ENCODE assay signal across 10 mouse cellular contexts in genomic region chr11:115904231-115904955, GRCm38 (mm10). TPM values are rescaled to one million over a fixed set of nuclear protein-coding genes. Genes with fewer than 3 reads are reported as not detected.
DNase-seq lines count a peak whose midpoint lies in the region; ATAC-seq and TF ChIP-seq lines count a peak whose summit lies in the region.
"Had no signal": no experiment of that assay in that cellular context is flagged by ENCODE, and none has a peak within 500 bp of the region (broad histone marks: within the 10 kb centered on the region; RNA-seq: fewer than 3 reads in every experiment).

No protein-coding gene starts in this region.

- no peaks in the 10 kb centered on the region for H3K9me3 ChIP-seq in hindbrain, embryonic 10.5 days
- H3K9me3 ChIP-seq in hindbrain, postnatal 0 days (ENCODE audit: low read length), result no peaks in the 10 kb centered on the region
- H3K9me3 ChIP-seq in MEL (replicated peaks; ENCODE audit: insufficient read depth, low read length), result no peaks in the 10 kb centered on the region
- no peaks in the 10 kb centered on the region for H3K9me3 ChIP-seq in liver, embryonic 12.5 days (replicated peaks)

- H3K4me3 ChIP-seq in hindbrain, embryonic 10.5 days, result no peak overlapping the region
- H3K4me3 ChIP-seq in hindbrain, postnatal 0 days (ENCODE audit: low read length), result no peak overlapping the region
- H3K4me3 ChIP-seq in MEL (ENCODE audit: control insufficient read depth in 1 of 2, insufficient read depth in 1 of 2, low read depth in 2 of 2, low read length in 2 of 2), result no peak overlapping the region
- H3K4me3 ChIP-seq in liver, embryonic 12.5 days, result peak overlapping the region; percentile 69

- WGBS in hindbrain, embryonic 10.5 days, result 71% methylated on average over 8 of the region's 8 CpGs
- WGBS in hindbrain, postnatal 0 days, result 82% methylated on average over 8 of the region's 8 CpGs
- 46% methylated on average over 8 of the region's 8 CpGs for WGBS in liver, embryonic 12.5 days (ENCODE audit: insufficient replicate concordance)

- no peak overlapping the region for H3K9ac ChIP-seq in hindbrain, postnatal 0 days (replicated peaks; ENCODE audit: low read length)
- peak overlapping the region; percentile 74 for H3K9ac ChIP-seq in MEL (ENCODE audit: control insufficient read depth, low read depth, low read length, poor library complexity, severe bottlenecking)
- H3K9ac ChIP-seq in liver, embryonic 12.5 days, result peak overlapping the region; percentile 83

- no peak overlapping the region for H3K4me2 ChIP-seq in hindbrain, postnatal 0 days (ENCODE audit: low read depth, low read length)
- H3K4me2 ChIP-seq in liver, embryonic 12.5 days, result peak overlapping the region; percentile 79

- TF ChIP-seq RAD21 in MEL (IDR thresholded peaks at IDR 0.05; ENCODE audit: low read depth, low read length), result no peak

- no peak for DNase-seq in hindbrain, embryonic 10.5 days (ENCODE audit: low spot score)
- DNase-seq in hindbrain, postnatal 0 days (ENCODE audit: low spot score), result no peak
- DNase-seq in MEL (ENCODE audit: low read depth, low spot score), result peak; percentile 48
- peak; percentile 59 for DNase-seq in fat pad, adult 2 months (ENCODE audit: extremely low read depth, low read depth, low spot score)
- DNase-seq in adrenal gland, adult 8-10 months, result no peak
- no peak for DNase-seq in right cerebral cortex, adult 18-20 months
- DNase-seq in yolk sac, embryonic 10.5 days (ENCODE audit: low spot score), result no peak
- DNase-seq: gastrocnemius, postnatal 36 days; left cerebral cortex, postnatal 4 days had no signal

- no peak for TF ChIP-seq CTCF in hindbrain, postnatal 0 days (IDR thresholded peaks at IDR 0.05; ENCODE audit: low read depth)
- no peak for TF ChIP-seq CTCF in MEL (IDR thresholded peaks at IDR 0.05 in 2 of 3, conservative IDR thresholded peaks at IDR 0.05 in 1 of 3; ENCODE audit: control insufficient read depth in 1 of 3, insufficient read depth in 1 of 3, low read depth in 2 of 3, low read length in 3 of 3, poor library complexity in 1 of 3, severe bottlenecking in 1 of 3)

- H3K36me3 ChIP-seq in hindbrain, embryonic 10.5 days, result peaks cover 36% of the 10 kb centered on the region
- no peaks in the 10 kb centered on the region for H3K36me3 ChIP-seq in hindbrain, postnatal 0 days (ENCODE audit: insufficient read depth, low read length)
- peaks cover 0 to 26% of the 10 kb centered on the region in 2 experiments; a peak in 2 of 4 replicates for H3K36me3 ChIP-seq in MEL (ENCODE audit: control insufficient read depth in 1 of 2, insufficient read depth in 2 of 2, low read length in 2 of 2)
- H3K36me3 ChIP-seq in liver, embryonic 12.5 days, result peaks cover 66% of the 10 kb centered on the region

- H3K4me1 ChIP-seq in hindbrain, embryonic 10.5 days (replicated peaks), result peaks cover 72% of the 10 kb centered on the region
- no peaks in the 10 kb centered on the region for H3K4me1 ChIP-seq in hindbrain, postnatal 0 days (ENCODE audit: insufficient read depth, low read length)
- H3K4me1 ChIP-seq in MEL (ENCODE audit: control insufficient read depth in 1 of 2, insufficient read depth in 2 of 2, low read length in 2 of 2), result peaks cover 17 to 31% of the 10 kb centered on the region in 2 experiments
- H3K4me1 ChIP-seq in liver, embryonic 12.5 days, result peaks cover 98% of the 10 kb centered on the region

- no peak for TF ChIP-seq EP300 in MEL (IDR thresholded peaks at IDR 0.05; ENCODE audit: low read depth in 1 of 2, low read length in 2 of 2)

- H3K79me2 ChIP-seq in MEL (ENCODE audit: control insufficient read depth, insufficient read depth, low read length, poor library complexity), result peaks cover 34% of the 10 kb centered on the region

- ATAC-seq in hindbrain, postnatal 0 days, result no peak
- 0 out of 2 replicates have a peak, but pooled peaks have one; percentile 5 for ATAC-seq in liver, embryonic 12.5 days

- H3K27ac ChIP-seq in hindbrain, embryonic 10.5 days, result peak overlapping the region; percentile 80
- no peak overlapping the region for H3K27ac ChIP-seq in hindbrain, postnatal 0 days
- peak overlapping the region; percentile 98 for H3K27ac ChIP-seq in MEL (ENCODE audit: control insufficient read depth, low read depth, low read length)
- peak overlapping the region; percentile 100 for H3K27ac ChIP-seq in liver, embryonic 12.5 days

- no peak; a peak in 1 of 4 replicates for TF ChIP-seq POLR2A in MEL (IDR thresholded peaks at IDR 0.05; ENCODE audit: control insufficient read depth in 1 of 2, insufficient read depth in 1 of 2, low read depth in 1 of 2, low read length in 2 of 2, poor library complexity in 1 of 2)

- H3K27me3 ChIP-seq in hindbrain, embryonic 10.5 days (ENCODE audit: insufficient read depth, poor library complexity, severe bottlenecking), result 0 out of 2 replicates have a peak, but pooled peaks cover 6% of the 10 kb centered on the region
- H3K27me3 ChIP-seq in hindbrain, postnatal 0 days (ENCODE audit: insufficient read depth, low read length), result no peaks in the 10 kb centered on the region
- no peaks in the 10 kb centered on the region for H3K27me3 ChIP-seq in MEL (ENCODE audit: control insufficient read depth in 1 of 2, insufficient read depth in 2 of 2, low read length in 2 of 2)
- H3K27me3 ChIP-seq in liver, embryonic 12.5 days (replicated peaks), result no peaks in the 10 kb centered on the region

TF ChIP-seq in MEL, 35 proteins besides CTCF, POLR2A, EP300 and RAD21:
- TF ChIP-seq MEF2A (IDR thresholded peaks at IDR 0.05; ENCODE audit: extremely low read depth, insufficient replicate concordance, low read depth, low read length, poor library complexity, severe bottlenecking) (no peak), TBP (IDR thresholded peaks at IDR 0.05; ENCODE audit: low read depth, low read length) (0 out of 2 replicates have a peak, but pooled peaks have one; percentile 12), ELF1 (IDR thresholded peaks at IDR 0.05; ENCODE audit: low read depth, low read length) (no peak)

RNA-seq across cellular contexts. Expression of gene Smim5, which starts 4.6 kb away (rescaled TPM):
- 1.4 and 4.2 TPM in 2 replicates for polyA plus RNA-seq in hindbrain, embryonic 10.5 days (2016; fragmentation: Nextera tagmentation; extraction: Ambion mirVana)
- total RNA-seq in hindbrain, postnatal 0 days (2014; rRNA removed), result 2.0 and 2.5 TPM in 2 replicates
- 2.7 and 3.7 TPM in 2 replicates for polyA plus RNA-seq in hindbrain, postnatal 0 days (2015; fragmentation: Nextera tagmentation; extraction: Ambion mirVana)
- total RNA-seq in MEL (2012; rRNA removed), result 24.9 and 41.0 TPM in 2 replicates
- polyA plus RNA-seq in MEL (2012; ENCODE audit: insufficient read depth in 1 of 2, insufficient read length in 2 of 2, low read depth in 1 of 2, low replicate concordance in 2 of 2, missing spikeins in 1 of 2), result 10 to 100 TPM in 1 of 2 experiments, not detected in 1; 24.8 TPM
- 47.5 and 48.9 TPM in 2 replicates for polyA plus RNA-seq in liver, embryonic 12.5 days (2016; fragmentation: Nextera tagmentation; extraction: Ambion mirVana)
- total RNA-seq in adrenal gland, adult 8-10 months (2022), result under 1 TPM; 0.29 to 0.65 (median 0.42) TPM
- total RNA-seq: left cerebral cortex, postnatal 4 days had no signal

RNA-seq across cellular contexts. Expression of gene Smim6, which starts 7.4 kb away (rescaled TPM):
- polyA plus RNA-seq in hindbrain, embryonic 10.5 days (2016; fragmentation: Nextera tagmentation; extraction: Ambion mirVana), result 1.4 and 1.6 TPM in 2 replicates
- total RNA-seq in hindbrain, postnatal 0 days (2014; rRNA removed), result not detected in 2 replicates
- polyA plus RNA-seq in hindbrain, postnatal 0 days (2015; fragmentation: Nextera tagmentation; extraction: Ambion mirVana), result 0.35 and 0.43 TPM in 2 replicates
- total RNA-seq in MEL (2012; rRNA removed), result 1.2 and 1.3 TPM in 2 replicates
- 1 to 10 TPM in 1 of 2 experiments, not detected in 1; 3.8 TPM for polyA plus RNA-seq in MEL (2012; ENCODE audit: insufficient read depth in 1 of 2, insufficient read length in 2 of 2, low read depth in 1 of 2, low replicate concordance in 2 of 2, missing spikeins in 1 of 2)
- 3.1 and 3.7 TPM in 2 replicates for polyA plus RNA-seq in liver, embryonic 12.5 days (2016; fragmentation: Nextera tagmentation; extraction: Ambion mirVana)
- not detected for total RNA-seq in adrenal gland, adult 8-10 months (2022)
- total RNA-seq: gastrocnemius, postnatal 36 days; left cerebral cortex, postnatal 4 days had no signal

RNA-seq across cellular contexts. Expression of gene Sap30bp, which starts 28.7 kb away (rescaled TPM):
- polyA plus RNA-seq in hindbrain, embryonic 10.5 days (2016; fragmentation: Nextera tagmentation; extraction: Ambion mirVana), result 44.7 and 52.5 TPM in 2 replicates
- total RNA-seq in hindbrain, postnatal 0 days (2014; rRNA removed), result 46.4 and 52.8 TPM in 2 replicates
- 39.2 and 42.8 TPM in 2 replicates for polyA plus RNA-seq in hindbrain, postnatal 0 days (2015; fragmentation: Nextera tagmentation; extraction: Ambion mirVana)
- 51.6 and 69.2 TPM in 2 replicates for total RNA-seq in MEL (2012; rRNA removed)
- polyA plus RNA-seq in MEL (2012; ENCODE audit: insufficient read depth in 1 of 2, insufficient read length in 2 of 2, low read depth in 1 of 2, low replicate concordance in 2 of 2, missing spikeins in 1 of 2), result 10 to 100 TPM in 1 of 2 experiments, not detected in 1; 49.1 TPM
- polyA plus RNA-seq in liver, embryonic 12.5 days (2016; fragmentation: Nextera tagmentation; extraction: Ambion mirVana), result 23.1 and 24.5 TPM in 2 replicates
- total RNA-seq in adrenal gland, adult 8-10 months (2022), result 10 to 100 TPM; 46.2 to 53.7 (median 48.3) TPM

RNA-seq across cellular contexts. Expression of gene Recql5, which starts 28.9 kb away (rescaled TPM):
- 27.3 and 28.8 TPM in 2 replicates for polyA plus RNA-seq in hindbrain, embryonic 10.5 days (2016; fragmentation: Nextera tagmentation; extraction: Ambion mirVana)
- 11.4 and 14.3 TPM in 2 replicates for total RNA-seq in hindbrain, postnatal 0 days (2014; rRNA removed)
- polyA plus RNA-seq in hindbrain, postnatal 0 days (2015; fragmentation: Nextera tagmentation; extraction: Ambion mirVana), result 7.9 and 9.9 TPM in 2 replicates
- 16.7 and 20.3 TPM in 2 replicates for total RNA-seq in MEL (2012; rRNA removed)
- 10 to 100 TPM in 1 of 2 experiments, not detected in 1; 21.5 TPM for polyA plus RNA-seq in MEL (2012; ENCODE audit: insufficient read depth in 1 of 2, insufficient read length in 2 of 2, low read depth in 1 of 2, low replicate concordance in 2 of 2, missing spikeins in 1 of 2)
- 14.9 and 17.6 TPM in 2 replicates for polyA plus RNA-seq in liver, embryonic 12.5 days (2016; fragmentation: Nextera tagmentation; extraction: Ambion mirVana)
- 10 to 100 TPM; 24.7 to 40.4 (median 36.6) TPM for total RNA-seq in adrenal gland, adult 8-10 months (2022)

RNA-seq across cellular contexts. Expression of gene Myo15b, which starts 46.2 kb away (rescaled TPM):
- 0.19 and 0.21 TPM in 2 replicates for polyA plus RNA-seq in hindbrain, embryonic 10.5 days (2016; fragmentation: Nextera tagmentation; extraction: Ambion mirVana)
- 0.29 and 0.63 TPM in 2 replicates for total RNA-seq in hindbrain, postnatal 0 days (2014; rRNA removed)
- 0.20 and 0.45 TPM in 2 replicates for polyA plus RNA-seq in hindbrain, postnatal 0 days (2015; fragmentation: Nextera tagmentation; extraction: Ambion mirVana)
- 1.3 and 1.5 TPM in 2 replicates for total RNA-seq in MEL (2012; rRNA removed)
- 1 to 10 TPM in 1 of 2 experiments, not detected in 1; 3.2 TPM for polyA plus RNA-seq in MEL (2012; ENCODE audit: insufficient read depth in 1 of 2, insufficient read length in 2 of 2, low read depth in 1 of 2, low replicate concordance in 2 of 2, missing spikeins in 1 of 2)
- polyA plus RNA-seq in liver, embryonic 12.5 days (2016; fragmentation: Nextera tagmentation; extraction: Ambion mirVana), result 0.38 and 0.83 TPM in 2 replicates
- total RNA-seq in adrenal gland, adult 8-10 months (2022), result 1 to 10 TPM in 1 of 4 experiments, under 1 TPM in 2, not detected in 1; 0.09 to 1.1 (median 0.32) TPM
- total RNA-seq: gastrocnemius, postnatal 36 days had no signal

Comparison
In these comparisons a context has a peak if more than half of its experiments do, and no peak if none do; other contexts are left out.
1. DNase-seq: peak in MEL (single experiment) and fat pad, adult 2 months (single experiment); none in hindbrain, embryonic 10.5 days (single experiment), hindbrain, postnatal 0 days (single experiment), adrenal gland, adult 8-10 months (single experiment), right cerebral cortex, adult 18-20 months (single experiment) and yolk sac, embryonic 10.5 days (single experiment).